Mouse (Mus musculus) embryonic facial prominence, embryonic 12.5 days (tissue): Measurements from ENCODE around the gene Znrf1. TPM values are rescaled to one million over a fixed set of nuclear protein-coding genes. Genes with fewer than 3 reads are reported as not detected.

Experiments
- ATAC-seq: fragments of 200-750 bp; cut with Nextera tagmentation; 2 replicates; pipeline ENCODE4 v1.8.0; 2017; ENCODE audit not compliant: insufficient number of reproducible peaks, insufficient read depth, low FRiP score, low TSS enrichment
- H3K27ac ChIP-seq: fragments of 300-500 bp; sonication (generic); 2 replicates; pipeline ENCODE4 v1.5.1; 2016; ENCODE audit warnings: mild to moderate bottlenecking
- H3K27me3 ChIP-seq: fragments of 300-500 bp; sonication (generic); 2 replicates; pipeline ENCODE4 v1.6.1; 2016; ENCODE audit warnings: mild to moderate bottlenecking, moderate library complexity
- H3K36me3 ChIP-seq: fragments of 300-500 bp; sonication (generic); 2 replicates; pipeline ENCODE4 v1.6.1; 2016; ENCODE audit warnings: mild to moderate bottlenecking
- H3K4me1 ChIP-seq: fragments of 300-500 bp; sonication (generic); 2 replicates; pipeline ENCODE4 v1.6.1; 2016
- H3K4me2 ChIP-seq: fragments of 300-500 bp; sonication (generic); replicated peaks from 2 replicates; pipeline ENCODE4 v1.6.1; 2016; ENCODE audit warnings: mild to moderate bottlenecking, moderate library complexity
- H3K4me3 ChIP-seq: fragments of 300-500 bp; sonication (generic); 2 replicates; pipeline ENCODE4 v1.5.1; 2016; ENCODE audit warnings: mild to moderate bottlenecking
- H3K9ac ChIP-seq: fragments of 300-500 bp; sonication (generic); 2 replicates; pipeline ENCODE4 v1.6.1; 2016; ENCODE audit warnings: mild to moderate bottlenecking, moderate library complexity
- H3K9me3 ChIP-seq: fragments of 300-500 bp; sonication (generic); 2 replicates; pipeline ENCODE4 v1.6.1; 2016; ENCODE audit warnings: mild to moderate bottlenecking, moderate library complexity
- WGBS: fragments of 180-500 bp; shearing (Covaris S2); methylation state at CpG from one replicate; pipeline ENCODE4 v1.1.7; 2016; 5-methylcytosine and 5-hydroxymethylcytosine counted together
- polyA plus RNA-seq: library from polyadenylated mRNA; unstranded; fragments of >200 nt; fragmentation: Nextera tagmentation; extraction: Ambion mirVana; gene quantifications from 2 replicates; pipeline ENCODE4 v1.2.1, GENCODE M21; 2016

Znrf1 gene
- polyA plus RNA-seq, 1 experiment from 2014 or later = 79.5 TPM

- no peak overlapping the region for H3K4me3 ChIP-seq
- no peak overlapping the region for H3K9ac ChIP-seq
- no peak overlapping the region for H3K27ac ChIP-seq
- ATAC-seq = no peak
- no peak overlapping the region for H3K4me2 ChIP-seq
- H3K36me3 ChIP-seq = no peaks in the 10 kb centered on the region
- H3K4me1 ChIP-seq = peaks cover 12% of the 10 kb centered on the region; the same call in 1 of the 2 replicates
- H3K27me3 ChIP-seq = no peaks in the 10 kb centered on the region
- H3K9me3 ChIP-seq = no peaks in the 10 kb centered on the region
- WGBS = 85% methylated on average over 4 of the region's 4 CpGs
Observed at GRCm38 (mm10) chr8:111561824-111562223, 25.9 kb downstream of the Znrf1 start.

GRCm38 (mm10) chr8:111562274-111562803 lies 26.4 kb downstream of the Znrf1 start:
- H3K4me1 ChIP-seq = peaks cover 14% of the 10 kb centered on the region
- H3K9me3 ChIP-seq = no peaks in the 10 kb centered on the region
- no peak overlapping the region for H3K9ac ChIP-seq
- no peak for ATAC-seq
- H3K36me3 ChIP-seq = no peaks in the 10 kb centered on the region
- no peak overlapping the region for H3K4me3 ChIP-seq
- H3K4me2 ChIP-seq = no peak overlapping the region
- WGBS = 94% methylated on average over 5 of the region's 5 CpGs
- no peaks in the 10 kb centered on the region for H3K27me3 ChIP-seq
- H3K27ac ChIP-seq = no peak overlapping the region

- Histone ChIP-seq H3K4me2 (no peak overlapping the region), H3K36me3 (no peaks in the 10 kb centered on the region), H3K4me3 (no peak overlapping the region), H3K27me3 (no peaks in the 10 kb centered on the region), H3K9ac (no peak overlapping the region), H3K4me1 (peaks cover 18% of the 10 kb centered on the region), H3K9me3 (no peaks in the 10 kb centered on the region), H3K27ac (no peak overlapping the region)
- WGBS = 99% methylated on average over 5 of the region's 5 CpGs
- no peak for ATAC-seq
Observed at GRCm38 (mm10) chr8:111563075-111563474, 27.2 kb downstream of the Znrf1 start.

- peaks cover 21% of the 10 kb centered on the region for H3K4me1 ChIP-seq
- H3K9me3 ChIP-seq = no peaks in the 10 kb centered on the region
- H3K27me3 ChIP-seq = no peaks in the 10 kb centered on the region
- no peak overlapping the region for H3K27ac ChIP-seq
- no peak overlapping the region for H3K4me3 ChIP-seq
- no peak for ATAC-seq
- no peaks in the 10 kb centered on the region for H3K36me3 ChIP-seq
- no peak overlapping the region for H3K4me2 ChIP-seq
- no peak overlapping the region for H3K9ac ChIP-seq
- 89% methylated on average over 4 of the region's 4 CpGs for WGBS
Observed at GRCm38 (mm10) chr8:111563687-111564086, 27.8 kb downstream of the Znrf1 start.

- ATAC-seq = no peak
- Histone ChIP-seq H3K36me3 (no peaks in the 10 kb centered on the region), H3K4me1 (peaks cover 19% of the 10 kb centered on the region), H3K27ac (no peak overlapping the region), H3K27me3 (no peaks in the 10 kb centered on the region), H3K9me3 (no peaks in the 10 kb centered on the region), H3K4me3 (no peak overlapping the region), H3K4me2 (no peak overlapping the region), H3K9ac (no peak overlapping the region)
- 92% methylated on average over 2 of the region's 2 CpGs for WGBS
Observed at GRCm38 (mm10) chr8:111564093-111564492, 28.2 kb downstream of the Znrf1 start.

GRCm38 (mm10) chr8:111565784-111566191 lies 29.9 kb downstream of the Znrf1 start:
- Histone ChIP-seq H3K9me3 (no peaks in the 10 kb centered on the region), H3K4me2 (no peak overlapping the region), H3K36me3 (no peaks in the 10 kb centered on the region), H3K4me1 (peaks cover 22% of the 10 kb centered on the region), H3K27ac (peak overlapping the region; percentile 23; the same call in 1 of the 2 replicates), H3K9ac (no peak overlapping the region), H3K27me3 (no peaks in the 10 kb centered on the region), H3K4me3 (no peak overlapping the region)
- WGBS = 38% methylated on average over 5 of the region's 5 CpGs
- ATAC-seq = no peak

GRCm38 (mm10) chr8:111566326-111566725 lies 30.4 kb downstream of the Znrf1 start:
- Histone ChIP-seq H3K27me3 (no peaks in the 10 kb centered on the region), H3K27ac (no peak overlapping the region), H3K36me3 (no peaks in the 10 kb centered on the region), H3K4me3 (no peak overlapping the region), H3K4me1 (peaks cover 22% of the 10 kb centered on the region), H3K4me2 (no peak overlapping the region), H3K9ac (no peak overlapping the region), H3K9me3 (no peaks in the 10 kb centered on the region)
- WGBS = 69% methylated on average over 9 of the region's 9 CpGs
- ATAC-seq = no peak

GRCm38 (mm10) chr8:111567571-111567970 lies 31.7 kb downstream of the Znrf1 start:
- WGBS = 71% methylated on average over 3 of the region's 3 CpGs
- ATAC-seq = no peak
- H3K9me3 ChIP-seq = no peaks in the 10 kb centered on the region
- H3K27me3 ChIP-seq = no peaks in the 10 kb centered on the region
- no peak overlapping the region for H3K4me3 ChIP-seq
- peaks cover 26% of the 10 kb centered on the region for H3K4me1 ChIP-seq
- H3K9ac ChIP-seq = no peak overlapping the region
- H3K27ac ChIP-seq = no peak overlapping the region
- H3K36me3 ChIP-seq = no peaks in the 10 kb centered on the region
- no peak overlapping the region for H3K4me2 ChIP-seq

GRCm38 (mm10) chr8:111568029-111568428 lies 32.1 kb downstream of the Znrf1 start:
- WGBS = 64% methylated on average over 3 of the region's 3 CpGs
- Histone ChIP-seq H3K4me2 (no peak overlapping the region), H3K36me3 (no peaks in the 10 kb centered on the region), H3K4me1 (peaks cover 26% of the 10 kb centered on the region), H3K27ac (no peak overlapping the region), H3K9ac (no peak overlapping the region), H3K4me3 (no peak overlapping the region), H3K27me3 (no peaks in the 10 kb centered on the region), H3K9me3 (no peaks in the 10 kb centered on the region)
- ATAC-seq = no peak

- Histone ChIP-seq H3K4me1 (peaks cover 31% of the 10 kb centered on the region), H3K9me3 (no peaks in the 10 kb centered on the region), H3K36me3 (no peaks in the 10 kb centered on the region), H3K4me3 (no peak overlapping the region), H3K4me2 (no peak overlapping the region), H3K27me3 (no peaks in the 10 kb centered on the region), H3K9ac (no peak overlapping the region), H3K27ac (no peak overlapping the region)
- 78% methylated on average over 4 of the region's 4 CpGs for WGBS
- ATAC-seq = no peak
Observed at GRCm38 (mm10) chr8:111569926-111570325, 34.0 kb downstream of the Znrf1 start.

GRCm38 (mm10) chr8:111570432-111570831 lies 34.5 kb downstream of the Znrf1 start:
- Histone ChIP-seq H3K27me3 (no peaks in the 10 kb centered on the region), H3K9ac (no peak overlapping the region), H3K4me3 (no peak overlapping the region), H3K27ac (no peak overlapping the region), H3K9me3 (no peaks in the 10 kb centered on the region), H3K4me2 (no peak overlapping the region), H3K36me3 (no peaks in the 10 kb centered on the region), H3K4me1 (peaks cover 30% of the 10 kb centered on the region)
- ATAC-seq = no peak
- 86% methylated on average over 2 of the region's 2 CpGs for WGBS

GRCm38 (mm10) chr8:111571661-111572060 lies 35.8 kb downstream of the Znrf1 start:
- H3K36me3 ChIP-seq = peaks cover 2% of the 10 kb centered on the region; the same call in 1 of the 2 replicates
- WGBS = 87% methylated on average over 10 of the region's 10 CpGs
- no peaks in the 10 kb centered on the region for H3K9me3 ChIP-seq
- H3K4me3 ChIP-seq = no peak overlapping the region
- H3K27me3 ChIP-seq = no peaks in the 10 kb centered on the region
- H3K4me1 ChIP-seq = peaks cover 25% of the 10 kb centered on the region
- no peak overlapping the region for H3K27ac ChIP-seq
- no peak overlapping the region for H3K9ac ChIP-seq
- H3K4me2 ChIP-seq = no peak overlapping the region
- ATAC-seq = no peak
